Mouse (Mus musculus) forebrain, embryonic 16.5 days (tissue): ENCODE measurements around the gene Cpsf6. TPM values are rescaled to one million over a fixed set of nuclear protein-coding genes. Genes with fewer than 3 reads are reported as not detected.
"Not testable (repeated sequence)": the region's sequence is repeated elsewhere in the genome, so short reads cannot be mapped to it uniquely, and the experiment has no call there.

Source experiments
- ATAC-seq: fragments of 200-750 bp; cut with Nextera tagmentation; 2 replicates; pipeline ENCODE4 v1.8.0; 2017; ENCODE audit warnings: mild to moderate bottlenecking, moderate library complexity
- H3K27ac ChIP-seq: fragments of 300-500 bp; sonication (generic); 2 replicates; pipeline ENCODE4 v1.5.1; 2014; ENCODE audit warnings: low read length, control low read depth
- H3K27me3 ChIP-seq: fragments of 300-500 bp; sonication (generic); replicated peaks from 2 replicates; pipeline ENCODE4 v1.6.1; 2014; ENCODE audit warnings: low read length; ENCODE audit not compliant: control insufficient read depth, insufficient read depth
- H3K36me3 ChIP-seq: fragments of 300-500 bp; sonication (generic); 2 replicates; pipeline ENCODE4 v1.6.1; 2014; ENCODE audit not compliant: control insufficient read depth, insufficient read depth
- H3K4me1 ChIP-seq: fragments of 300-500 bp; sonication (generic); replicated peaks from 2 replicates; pipeline ENCODE4 v1.6.1; 2014; ENCODE audit warnings: low read length; ENCODE audit not compliant: control insufficient read depth, insufficient read depth
- H3K4me2 ChIP-seq: fragments of 300-500 bp; sonication (generic); 2 replicates; pipeline ENCODE4 v1.6.1; 2014; ENCODE audit warnings: mild to moderate bottlenecking, low read length, control low read depth
- H3K4me3 ChIP-seq: fragments of 300-500 bp; sonication (generic); replicated peaks from 2 replicates; pipeline ENCODE4 v1.5.1; 2014; ENCODE audit warnings: mild to moderate bottlenecking, low read length, control low read depth
- H3K9ac ChIP-seq: fragments of 300-500 bp; sonication (generic); replicated peaks from 2 replicates; pipeline ENCODE4 v1.6.1; 2014; ENCODE audit warnings: low read depth, low read length, control low read depth
- H3K9me3 ChIP-seq: fragments of 300-500 bp; sonication (generic); 2 replicates; pipeline ENCODE4 v1.6.1; 2016; ENCODE audit warnings: low read length; ENCODE audit not compliant: control insufficient read depth
- WGBS: fragments of 180-500 bp; shearing (Covaris S2); extraction: QIAGEN DNeasy Blood & Tissue Kit; methylation state at CpG from one replicate; pipeline ENCODE4 v1.1.7; 2014; 5-methylcytosine and 5-hydroxymethylcytosine counted together
- polyA plus RNA-seq: library from polyadenylated mRNA; unstranded; fragments of >200 nt; fragmentation: Nextera tagmentation; extraction: Ambion mirVana; gene quantifications from 2 replicates; pipeline ENCODE4 v1.2.1, GENCODE M21; 2015

Cpsf6 gene
- polyA plus RNA-seq, 1 experiment from 2014 or later = 203 TPM

GRCm38 (mm10) chr10:117388637-117389370, 9.0 kb upstream of the Cpsf6 start:
- Histone ChIP-seq H3K4me1 (peaks cover 4% of the 10 kb centered on the region; the same call in 1 of the 2 replicates), H3K9ac (no peak overlapping the region), H3K27ac (no peak overlapping the region), H3K9me3 (no peaks in the 10 kb centered on the region), H3K4me2 (no peak overlapping the region), H3K27me3 (0 out of 2 replicates have a peak, but pooled peaks cover 2% of the 10 kb centered on the region), H3K36me3 (no peaks in the 10 kb centered on the region), H3K4me3 (no peak overlapping the region)
- no peak for ATAC-seq
- 28% methylated on average over 2 of the region's 2 CpGs for WGBS

DNA sequence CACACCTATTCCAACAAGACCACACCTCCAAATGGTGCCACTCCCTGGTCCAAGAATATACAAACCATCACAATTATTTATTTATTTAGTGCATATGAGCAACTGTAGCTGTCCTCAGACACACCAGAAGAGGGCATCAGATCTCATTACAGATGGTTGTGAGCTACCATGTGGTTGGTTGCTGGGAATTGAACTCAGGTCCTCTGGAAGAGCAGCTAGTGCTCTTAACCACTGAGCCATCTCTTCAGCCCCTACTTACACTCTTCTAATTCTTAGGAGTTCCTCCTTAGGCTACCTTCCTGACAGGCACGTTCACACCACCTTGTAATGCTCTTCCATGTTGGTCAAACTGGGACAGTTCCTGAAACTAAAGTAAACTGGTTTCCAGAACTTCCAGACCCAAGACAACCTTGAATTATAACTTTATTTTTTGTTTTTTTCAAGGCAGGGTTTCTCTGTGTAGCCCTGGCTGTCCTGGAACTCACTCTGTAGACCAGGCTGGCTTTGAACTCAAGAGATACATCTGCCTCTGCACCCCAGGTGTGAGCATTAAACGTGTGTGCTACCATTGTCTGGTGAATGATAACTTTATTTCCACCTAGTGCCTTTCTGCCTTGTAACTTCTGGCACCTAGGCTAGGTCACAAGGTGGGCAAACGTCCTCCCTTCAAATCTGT, 8.3 kb upstream of the Cpsf6 start:
- H3K9me3 ChIP-seq, ATAC-seq, H3K4me2 ChIP-seq, H3K27ac ChIP-seq, H3K9ac ChIP-seq, H3K4me3 ChIP-seq, H3K36me3 ChIP-seq, H3K27me3 ChIP-seq, H3K4me1 ChIP-seq: not testable (repeated sequence)
- 41% methylated on average over 3 of the region's 3 CpGs for WGBS

DNA sequence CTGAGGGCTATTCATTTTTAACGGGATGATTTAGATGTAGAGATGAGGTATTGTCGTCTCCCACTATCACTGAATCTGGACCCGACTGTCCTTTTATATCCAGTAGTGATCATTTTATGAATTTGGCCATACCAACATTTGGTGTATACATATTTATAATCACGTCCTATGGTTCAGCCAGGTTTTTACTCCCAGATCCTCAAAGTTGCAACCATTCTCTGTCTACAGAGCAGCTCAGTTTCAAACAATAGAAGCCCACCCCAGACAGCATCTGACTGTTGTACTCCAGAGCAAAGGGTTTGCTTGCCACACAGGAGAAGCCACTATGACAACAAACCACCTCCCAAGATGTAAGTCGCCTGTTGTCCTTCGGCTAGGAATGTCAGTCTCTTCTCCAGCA, 7.2 kb upstream of the Cpsf6 start:
- no peaks in the 10 kb centered on the region for H3K4me1 ChIP-seq
- H3K4me2 ChIP-seq = no peak overlapping the region
- no peaks in the 10 kb centered on the region for H3K36me3 ChIP-seq
- H3K4me3 ChIP-seq = no peak overlapping the region
- ATAC-seq = no peak
- no peak overlapping the region for H3K9ac ChIP-seq
- 0 out of 2 replicates have a peak, but pooled peaks cover 2% of the 10 kb centered on the region for H3K27me3 ChIP-seq
- WGBS = 85% methylated on average over 6 of the region's 6 CpGs
- H3K27ac ChIP-seq = no peak overlapping the region
- H3K9me3 ChIP-seq = no peaks in the 10 kb centered on the region

DNA sequence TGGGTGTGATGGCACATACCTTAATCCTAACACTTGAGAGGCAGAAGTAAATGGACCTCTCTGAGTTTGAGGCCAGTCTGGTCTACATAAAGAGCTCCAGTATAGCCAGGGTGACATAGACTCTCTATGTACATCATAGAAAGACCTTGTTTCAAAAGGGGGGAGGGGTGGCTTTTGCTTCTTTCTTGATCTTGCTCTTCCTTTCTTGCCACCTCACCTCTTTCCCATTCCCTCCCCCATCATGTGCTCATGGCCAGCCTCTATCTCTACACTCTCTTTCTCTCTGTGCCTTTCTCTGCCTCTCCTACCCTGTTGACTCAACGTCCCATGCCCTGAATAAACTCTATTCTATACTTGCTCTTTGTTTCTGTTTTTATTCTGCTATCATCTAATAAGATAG, 6.4 kb upstream of the Cpsf6 start:
- no peak for ATAC-seq
- Histone ChIP-seq H3K4me2 (no peak overlapping the region), H3K4me3 (no peak overlapping the region), H3K9ac (no peak overlapping the region), H3K36me3 (no peaks in the 10 kb centered on the region), H3K27me3 (0 out of 2 replicates have a peak, but pooled peaks cover 2% of the 10 kb centered on the region), H3K9me3 (no peaks in the 10 kb centered on the region), H3K4me1 (no peaks in the 10 kb centered on the region), H3K27ac (no peak overlapping the region)
- 86% methylated on average over 1 of the region's 1 CpGs for WGBS

DNA sequence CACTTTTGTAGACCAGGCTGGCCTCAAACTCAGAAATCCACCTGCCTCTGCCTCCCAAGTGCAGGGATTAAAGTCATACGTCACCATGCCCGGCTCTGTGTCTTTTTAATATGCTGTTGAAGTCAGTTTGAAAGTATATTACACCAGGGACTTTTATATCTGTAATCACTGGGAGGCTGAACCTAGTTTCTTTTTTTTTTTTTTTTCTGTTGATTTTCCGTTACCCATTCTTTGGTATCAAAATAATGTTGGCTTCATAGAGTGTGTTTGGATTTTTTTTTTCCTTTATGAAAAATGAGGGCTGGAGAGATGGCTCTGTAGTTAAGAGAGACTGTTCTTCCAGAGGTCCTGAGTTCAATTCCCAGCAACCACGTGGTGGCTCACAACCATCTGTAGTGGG, 5.6 kb upstream of the Cpsf6 start:
- ATAC-seq = no peak
- H3K4me1 ChIP-seq = no peaks in the 10 kb centered on the region
- no peak overlapping the region for H3K9ac ChIP-seq
- H3K4me3 ChIP-seq = no peak overlapping the region
- no peaks in the 10 kb centered on the region for H3K9me3 ChIP-seq
- no peak overlapping the region for H3K27ac ChIP-seq
- WGBS = 81% methylated on average over 4 of the region's 4 CpGs
- no peaks in the 10 kb centered on the region for H3K36me3 ChIP-seq
- no peak overlapping the region for H3K4me2 ChIP-seq
- H3K27me3 ChIP-seq = 0 out of 2 replicates have a peak, but pooled peaks cover 1% of the 10 kb centered on the region

- Histone ChIP-seq H3K9ac (no peak overlapping the region), H3K27ac (no peak overlapping the region), H3K27me3 (no peaks in the 10 kb centered on the region), H3K4me1 (no peaks in the 10 kb centered on the region), H3K36me3 (no peaks in the 10 kb centered on the region), H3K4me2 (no peak overlapping the region), H3K4me3 (no peak overlapping the region), H3K9me3 (no peaks in the 10 kb centered on the region)
- WGBS = 85% methylated on average over 2 of the region's 2 CpGs
- no peak for ATAC-seq
These were observed 5.2 kb upstream of the Cpsf6 start for GRCm38 (mm10) chr10:117385086-117385430.

DNA sequence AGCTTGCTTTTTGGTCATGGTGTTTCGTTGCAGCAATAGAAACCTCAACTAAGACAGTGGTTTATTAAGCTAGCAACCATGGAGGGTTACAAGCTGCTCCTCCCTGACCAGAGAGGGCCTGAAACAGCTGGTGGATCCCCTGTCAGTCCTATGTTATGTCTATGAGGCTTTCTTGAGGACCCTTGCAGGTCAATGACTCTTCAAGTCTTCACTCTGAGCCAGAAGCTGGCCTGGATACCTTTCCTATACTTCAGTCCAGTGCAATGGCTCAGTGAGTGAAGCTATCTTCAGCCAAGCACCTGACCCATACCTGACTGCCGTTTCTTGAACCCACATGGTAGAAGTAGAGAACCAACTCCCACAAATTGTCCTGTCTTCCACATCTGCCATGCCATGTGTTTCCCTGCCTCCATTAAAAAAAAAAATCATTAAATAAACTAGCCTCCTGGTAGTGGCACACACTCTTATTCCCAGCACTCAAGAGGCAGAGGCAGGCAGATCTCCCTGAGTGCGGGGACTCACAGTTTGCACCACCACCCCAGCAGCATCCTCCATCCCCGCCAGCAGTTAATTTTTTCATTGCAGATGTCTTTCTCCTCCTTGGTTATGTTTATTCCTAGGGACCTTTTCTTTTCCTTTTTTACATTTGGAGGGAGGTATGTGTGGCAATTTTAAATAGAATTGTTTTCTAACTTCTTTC, 4.7 kb upstream of the Cpsf6 start:
- ATAC-seq = no peak

GRCm38 (mm10) chr10:117383941-117384340, 4.1 kb upstream of the Cpsf6 start:
- Histone ChIP-seq H3K4me3 (no peak overlapping the region), H3K27ac (no peak overlapping the region), H3K9me3 (no peaks in the 10 kb centered on the region), H3K36me3 (no peaks in the 10 kb centered on the region), H3K4me2 (no peak overlapping the region), H3K9ac (no peak overlapping the region), H3K4me1 (no peaks in the 10 kb centered on the region), H3K27me3 (no peaks in the 10 kb centered on the region)
- ATAC-seq = no peak
- 65% methylated on average over 6 of the region's 6 CpGs for WGBS

More for the DNA sequence above, 4.7 kb upstream of the Cpsf6 start:
- Histone ChIP-seq H3K9ac (no peak overlapping the region), H3K4me1 (no peaks in the 10 kb centered on the region), H3K27ac (no peak overlapping the region), H3K27me3 (no peaks in the 10 kb centered on the region), H3K4me3 (no peak overlapping the region), H3K36me3 (no peaks in the 10 kb centered on the region), H3K9me3 (no peaks in the 10 kb centered on the region), H3K4me2 (no peak overlapping the region)
- 86% methylated on average over 4 of the region's 4 CpGs for WGBS

GRCm38 (mm10) chr10:117382996-117383550, 3.3 kb upstream of the Cpsf6 start:
- Histone ChIP-seq H3K4me3 (no peak overlapping the region), H3K4me1 (no peaks in the 10 kb centered on the region), H3K36me3 (no peaks in the 10 kb centered on the region), H3K27me3 (no peaks in the 10 kb centered on the region), H3K9me3 (no peaks in the 10 kb centered on the region), H3K4me2 (no peak overlapping the region), H3K27ac (no peak overlapping the region), H3K9ac (no peak overlapping the region)
- ATAC-seq = no peak
- WGBS = 57% methylated on average over 8 of the region's 8 CpGs
